Mouse (Mus musculus): ENCODE data around the gene Cass4. TPM values are rescaled to one million over a fixed set of nuclear protein-coding genes. Genes with fewer than 3 reads are reported as not detected.
A peak's percentile ranks its signal among the peaks of the same experiment; 100 is the strongest.

The Cass4 gene
- polyA plus RNA-seq, 1 experiment: 0.24 TPM

DNA sequence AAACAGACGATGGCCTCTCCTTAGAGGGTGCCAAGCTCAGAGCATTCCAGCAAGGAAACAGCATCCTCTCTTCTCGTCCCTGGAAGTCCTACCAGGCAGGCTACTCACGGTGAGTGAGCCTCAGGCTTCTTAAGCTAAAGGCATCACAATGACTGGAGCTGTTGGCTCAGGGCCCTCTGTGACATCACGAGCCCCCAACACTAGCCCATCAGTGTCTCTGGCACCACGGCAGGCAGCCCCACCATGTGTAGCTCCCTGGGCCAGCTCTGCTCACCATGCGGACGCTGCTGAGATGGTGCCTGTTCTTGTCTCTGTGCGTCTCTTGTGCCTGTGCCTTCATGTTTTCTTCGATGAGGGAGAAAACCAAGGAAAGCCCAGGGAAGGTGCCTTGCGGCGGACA is 78.7 kb downstream of the Cass4 start, which contains the start of gene Fam209:
Gene Fam209 (plus strand): TSS at position 203 of the 400 bp plus-strand sequence.
- H3K4me3 ChIP-seq: no peak within 1 kb of the TSS
- TF ChIP-seq CEBPB (IDR thresholded peaks at IDR 0.05; ENCODE audit: insufficient read depth, poor library complexity, severe bottlenecking): no peak
- TF ChIP-seq POLR2AphosphoS2 (IDR thresholded peaks at IDR 0.05; ENCODE audit: insufficient read length, low read depth): peak; percentile 65
- no peak for TF ChIP-seq MAX (IDR thresholded peaks at IDR 0.05; ENCODE audit: low read depth)
- no peaks in the 10 kb centered on the region for H3K79me2 ChIP-seq (ENCODE audit: control insufficient read depth, insufficient read depth)
- peaks cover 8% of the 10 kb centered on the region for H3K36me3 ChIP-seq (ENCODE audit: control insufficient read depth, insufficient read depth)
- H3K4me2 ChIP-seq (ENCODE audit: low read depth): no peak within 1 kb of the TSS
- H3ac ChIP-seq (ENCODE audit: control insufficient read depth, insufficient read length): no peak within 1 kb of the TSS
- H3K27me3 ChIP-seq (ENCODE audit: control insufficient read depth, insufficient read depth, insufficient read length): no peaks in the 10 kb centered on the region

DNA sequence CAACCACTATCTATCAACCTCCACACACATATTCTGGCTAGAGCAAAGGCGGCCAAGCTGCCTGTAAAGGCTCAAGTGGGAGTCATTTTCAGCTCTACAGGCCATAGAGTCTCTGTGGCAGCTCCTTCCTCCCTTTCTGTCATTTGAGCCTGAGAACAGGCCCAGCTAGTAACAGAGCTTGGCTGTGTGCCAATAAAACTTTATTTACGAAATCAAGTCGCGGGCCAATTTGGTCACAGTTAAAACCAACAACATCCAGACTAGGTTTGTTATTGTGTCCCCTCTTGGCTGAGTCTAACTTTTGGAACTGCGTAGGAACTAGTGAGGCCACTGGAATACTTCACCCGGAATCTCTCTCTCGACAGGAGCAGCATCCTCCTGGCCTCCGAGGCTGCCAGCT is 80.0 kb downstream of the Cass4 start:
- Histone ChIP-seq H3K27me3 (ENCODE audit: control insufficient read depth, insufficient read depth, insufficient read length) (no peaks in the 10 kb centered on the region), H3K79me2 (ENCODE audit: control insufficient read depth, insufficient read depth) (no peaks in the 10 kb centered on the region), H3ac (ENCODE audit: control insufficient read depth, insufficient read length) (no peak overlapping the region), H3K4me2 (ENCODE audit: low read depth) (no peak overlapping the region), H3K36me3 (ENCODE audit: control insufficient read depth, insufficient read depth) (peaks cover 8% of the 10 kb centered on the region), H3K4me3 (no peak overlapping the region)
- TF ChIP-seq MYOD1 (IDR thresholded peaks at IDR 0.05; ENCODE audit: control insufficient read depth in 1 of 3, insufficient read length in 2 of 3, low read depth in 2 of 3) (no peak), SRF (IDR thresholded peaks at IDR 0.05; ENCODE audit: control insufficient read depth, insufficient read length, low read depth) (no peak), POLR2A (IDR thresholded peaks at IDR 0.05; ENCODE audit: insufficient read length, low read depth) (no peak), TCF3 (IDR thresholded peaks at IDR 0.05; ENCODE audit: insufficient read length, low read depth) (no peak), REST (IDR thresholded peaks at IDR 0.05; ENCODE audit: insufficient read depth, insufficient read length) (no peak), E2F4 (IDR thresholded peaks at IDR 0.05; ENCODE audit: insufficient read depth) (no peak), POLR2AphosphoS2 (IDR thresholded peaks at IDR 0.05; ENCODE audit: insufficient read length, low read depth) (no peak), CEBPB (IDR thresholded peaks at IDR 0.05; ENCODE audit: insufficient read depth, poor library complexity, severe bottlenecking) (no peak), USF1 (IDR thresholded peaks at IDR 0.05; ENCODE audit: low read depth) (no peak), MYOG (IDR thresholded peaks at IDR 0.05; ENCODE audit: control insufficient read depth in 1 of 3, insufficient read depth in 1 of 3, insufficient read length in 2 of 3, low read depth in 2 of 3) (no peak), TCF12 (IDR thresholded peaks at IDR 0.05; ENCODE audit: insufficient read depth, poor library complexity, severe bottlenecking) (no peak), MAX (IDR thresholded peaks at IDR 0.05; ENCODE audit: low read depth) (no peak)

DNA sequence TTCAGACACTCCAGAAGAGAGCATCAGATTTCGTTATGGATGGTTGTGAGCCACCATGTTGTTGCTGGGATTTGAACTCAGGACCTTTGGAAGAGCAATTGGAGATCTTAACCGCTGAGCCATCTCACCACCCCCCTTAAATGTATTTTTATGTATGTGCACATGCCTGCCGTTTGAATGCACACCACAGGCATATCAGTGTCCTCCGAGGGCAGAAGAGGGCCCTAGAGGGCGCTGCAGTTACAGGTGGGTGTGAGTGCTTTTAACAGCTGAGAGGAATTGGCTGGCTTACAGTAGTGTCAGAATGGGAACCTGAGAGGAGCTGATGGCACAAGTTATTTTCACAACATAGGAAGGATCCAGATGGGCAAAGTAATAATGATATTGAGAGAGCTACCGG is 81.4 kb downstream of the Cass4 start:
- Histone ChIP-seq H3ac (ENCODE audit: control insufficient read depth, insufficient read length) (no peak overlapping the region), H3K27me3 (ENCODE audit: control insufficient read depth, insufficient read depth, insufficient read length) (no peaks in the 10 kb centered on the region), H3K4me2 (ENCODE audit: low read depth) (no peak overlapping the region), H3K4me3 (no peak overlapping the region), H3K79me2 (ENCODE audit: control insufficient read depth, insufficient read depth) (no peaks in the 10 kb centered on the region), H3K36me3 (ENCODE audit: control insufficient read depth, insufficient read depth) (no peaks in the 10 kb centered on the region)
- TF ChIP-seq MYOD1 (IDR thresholded peaks at IDR 0.05; ENCODE audit: control insufficient read depth in 1 of 3, insufficient read length in 2 of 3, low read depth in 2 of 3) (peak; percentile 26 to 92 (median 85)), MAX (IDR thresholded peaks at IDR 0.05; ENCODE audit: low read depth) (no peak), TCF3 (IDR thresholded peaks at IDR 0.05; ENCODE audit: insufficient read length, low read depth) (no peak)

DNA sequence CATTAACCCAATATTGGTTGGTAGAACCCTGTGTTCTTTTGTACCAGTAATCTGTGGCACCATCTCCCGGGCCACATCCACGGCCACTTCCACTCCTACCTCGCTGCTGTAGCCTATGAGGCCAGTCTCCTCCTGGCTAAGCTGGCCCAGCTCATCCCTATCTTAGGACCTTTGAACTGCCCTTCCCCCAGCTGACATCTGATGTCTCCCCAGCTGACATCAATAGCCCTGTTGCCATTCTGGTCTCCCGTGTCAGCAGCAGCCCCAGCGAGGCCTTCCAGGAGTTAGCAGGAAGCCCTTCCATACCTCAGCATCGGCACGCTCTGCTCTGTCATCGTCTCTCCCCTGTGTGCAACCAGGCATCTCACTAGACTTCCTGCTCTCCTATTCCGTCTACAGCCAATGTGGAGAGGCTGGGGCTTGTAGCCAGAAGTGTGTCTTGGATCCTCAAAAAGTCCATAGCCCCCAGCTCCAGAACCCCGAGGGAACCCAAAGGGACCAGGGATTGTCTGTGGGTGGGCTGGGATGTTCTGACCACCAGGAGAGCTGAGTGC is 83.2 kb downstream of the Cass4 start:
- no peak for TF ChIP-seq SRF (IDR thresholded peaks at IDR 0.05; ENCODE audit: control insufficient read depth, insufficient read length, low read depth)
- TF ChIP-seq TCF3 (IDR thresholded peaks at IDR 0.05; ENCODE audit: insufficient read length, low read depth): no peak
- Histone ChIP-seq H3K79me2 (ENCODE audit: control insufficient read depth, insufficient read depth) (no peaks in the 10 kb centered on the region), H3K27me3 (ENCODE audit: control insufficient read depth, insufficient read depth, insufficient read length) (peaks cover 5% of the 10 kb centered on the region), H3ac (ENCODE audit: control insufficient read depth, insufficient read length) (no peak overlapping the region), H3K4me3 (no peak overlapping the region), H3K36me3 (ENCODE audit: control insufficient read depth, insufficient read depth) (no peaks in the 10 kb centered on the region), H3K4me2 (ENCODE audit: low read depth) (no peak overlapping the region)

DNA sequence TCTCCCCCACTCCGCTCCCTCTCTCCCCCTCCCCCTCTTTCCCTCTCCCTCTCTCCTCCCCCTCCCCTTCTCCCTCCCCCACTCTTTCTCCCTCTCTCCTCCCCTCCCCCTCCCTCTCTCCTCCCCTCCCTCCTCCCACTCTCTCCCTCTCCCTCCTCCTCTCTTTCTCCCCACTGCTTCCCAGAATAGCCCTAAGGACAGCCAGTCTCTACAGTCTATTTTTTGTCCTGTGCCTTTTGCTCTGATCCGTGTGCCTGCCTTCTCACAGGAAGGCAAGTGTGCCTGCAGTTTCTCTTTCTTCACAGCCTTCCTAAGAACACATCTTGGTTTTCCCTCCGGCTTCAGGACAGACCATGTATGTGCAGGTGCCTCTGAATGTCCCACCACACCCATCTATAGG is 83.8 kb downstream of the Cass4 start:
- peak overlapping the region; percentile 57 for H3K4me2 ChIP-seq (ENCODE audit: low read depth)
- peaks cover 8% of the 10 kb centered on the region for H3K27me3 ChIP-seq (ENCODE audit: control insufficient read depth, insufficient read depth, insufficient read length)
- TF ChIP-seq POLR2AphosphoS2 (IDR thresholded peaks at IDR 0.05; ENCODE audit: insufficient read length, low read depth) (no peak), MYOD1 (IDR thresholded peaks at IDR 0.05; ENCODE audit: control insufficient read depth in 1 of 3, insufficient read length in 2 of 3, low read depth in 2 of 3) (no peak), MYOG (IDR thresholded peaks at IDR 0.05; ENCODE audit: control insufficient read depth in 1 of 3, insufficient read depth in 1 of 3, insufficient read length in 2 of 3, low read depth in 2 of 3) (no peak), SRF (IDR thresholded peaks at IDR 0.05; ENCODE audit: control insufficient read depth, insufficient read length, low read depth) (no peak), E2F4 (IDR thresholded peaks at IDR 0.05; ENCODE audit: insufficient read depth) (no peak), TCF12 (IDR thresholded peaks at IDR 0.05; ENCODE audit: insufficient read depth, poor library complexity, severe bottlenecking) (no peak), TCF3 (IDR thresholded peaks at IDR 0.05; ENCODE audit: insufficient read length, low read depth) (no peak), MAX (IDR thresholded peaks at IDR 0.05; ENCODE audit: low read depth) (no peak), REST (IDR thresholded peaks at IDR 0.05; ENCODE audit: insufficient read depth, insufficient read length) (no peak), POLR2A (IDR thresholded peaks at IDR 0.05; ENCODE audit: insufficient read length, low read depth) (no peak), CEBPB (IDR thresholded peaks at IDR 0.05; ENCODE audit: insufficient read depth, poor library complexity, severe bottlenecking) (no peak), USF1 (IDR thresholded peaks at IDR 0.05; ENCODE audit: low read depth) (no peak)
- H3ac ChIP-seq (ENCODE audit: control insufficient read depth, insufficient read length): no peak overlapping the region
- no peaks in the 10 kb centered on the region for H3K79me2 ChIP-seq (ENCODE audit: control insufficient read depth, insufficient read depth)
- no peak overlapping the region for H3K4me3 ChIP-seq
- no peaks in the 10 kb centered on the region for H3K36me3 ChIP-seq (ENCODE audit: control insufficient read depth, insufficient read depth)

Measured in myocyte (in vitro differentiated cells).